Mouse (Mus musculus): Measurements from ENCODE around the gene Peli2. TPM values are rescaled to one million over a fixed set of nuclear protein-coding genes. Genes with fewer than 3 reads are reported as not detected.
A peak's percentile ranks its signal among the peaks of the same experiment; 100 is the strongest.

The Peli2 gene
- total RNA-seq, 2 experiments from 2014 or later: 28.0 to 28.5 TPM

GRCm38 (mm10) chr14:48151554-48151953 lies 30.9 kb downstream of the Peli2 start:
- no peak for DNase-seq

GRCm38 (mm10) chr14:48153064-48153463 lies 32.4 kb downstream of the Peli2 start:
- DNase-seq: no peak

GRCm38 (mm10) chr14:48153865-48154511 lies 33.4 kb downstream of the Peli2 start:
- no peak for DNase-seq

GRCm38 (mm10) chr14:48154641-48155040 lies 34.0 kb downstream of the Peli2 start:
- DNase-seq: no peak

GRCm38 (mm10) chr14:48155153-48155552 lies 34.5 kb downstream of the Peli2 start:
- DNase-seq: no peak

GRCm38 (mm10) chr14:48157085-48157484 lies 36.5 kb downstream of the Peli2 start:
- DNase-seq: no peak

- DNase-seq: no peak
Observed at GRCm38 (mm10) chr14:48157835-48158234, 37.2 kb downstream of the Peli2 start.

GRCm38 (mm10) chr14:48159401-48159800 lies 38.8 kb downstream of the Peli2 start:
- no peak for DNase-seq

GRCm38 (mm10) chr14:48162446-48162845 lies 41.8 kb downstream of the Peli2 start:
- DNase-seq: peak; percentile 68 to 85

- DNase-seq: no peak
Observed at GRCm38 (mm10) chr14:48164917-48165316, 44.3 kb downstream of the Peli2 start.

- no peak for DNase-seq
Observed at GRCm38 (mm10) chr14:48166396-48166795, 45.8 kb downstream of the Peli2 start.

GRCm38 (mm10) chr14:48167020-48167419 lies 46.4 kb downstream of the Peli2 start:
- DNase-seq: no peak

GRCm38 (mm10) chr14:48168116-48168515 lies 47.5 kb downstream of the Peli2 start:
- DNase-seq: no peak

- DNase-seq: peak; percentile 76 to 83
Observed at GRCm38 (mm10) chr14:48169970-48170369, 49.3 kb downstream of the Peli2 start.

- no peak for DNase-seq
Observed at GRCm38 (mm10) chr14:48171268-48171667, 50.6 kb downstream of the Peli2 start.

GRCm38 (mm10) chr14:48172026-48172425 lies 51.4 kb downstream of the Peli2 start:
- DNase-seq: no peak

- DNase-seq: no peak
Observed at GRCm38 (mm10) chr14:48172876-48173275, 52.3 kb downstream of the Peli2 start.

- no peak for DNase-seq
Observed at GRCm38 (mm10) chr14:48173840-48174239, 53.2 kb downstream of the Peli2 start.

GRCm38 (mm10) chr14:48174356-48174755 lies 53.7 kb downstream of the Peli2 start:
- no peak for DNase-seq

GRCm38 (mm10) chr14:48175115-48175514 lies 54.5 kb downstream of the Peli2 start:
- DNase-seq: no peak

- DNase-seq: no peak
Observed at GRCm38 (mm10) chr14:48178304-48178995, 57.8 kb downstream of the Peli2 start.

- peak; percentile 31 to 62 for DNase-seq
Observed at GRCm38 (mm10) chr14:48179021-48179420, 58.4 kb downstream of the Peli2 start.

GRCm38 (mm10) chr14:48186302-48186701 lies 65.7 kb downstream of the Peli2 start:
- no peak for DNase-seq

GRCm38 (mm10) chr14:48187100-48187499 lies 66.5 kb downstream of the Peli2 start:
- no peak for DNase-seq

Measured in adrenal gland, postnatal 36 days (tissue).